Mouse (Mus musculus) adrenal gland, adult 8-10 months (tissue): Measurements from ENCODE around the gene Crnkl1. TPM values are rescaled to one million over a fixed set of nuclear protein-coding genes. Genes with fewer than 3 reads are reported as not detected.
A peak's percentile ranks its signal among the peaks of the same experiment; 100 is the strongest.
"Not testable (repeated sequence)": the region's sequence is repeated elsewhere in the genome, so short reads cannot be mapped to it uniquely, and the experiment has no call there.

Source experiments
- DNase-seq: peaks from one replicate; pipeline ENCODE4 v3.0.0; 2022
- total RNA-seq, 4 experiments: library from RNA; stranded (reverse); gene quantifications; 2 replicates each; pipeline ENCODE4 v1.2.4; 2022

The Crnkl1 gene
- total RNA-seq, 4 experiments from 2014 or later: 25.1 to 35.7 (median 29.0) TPM

DNA sequence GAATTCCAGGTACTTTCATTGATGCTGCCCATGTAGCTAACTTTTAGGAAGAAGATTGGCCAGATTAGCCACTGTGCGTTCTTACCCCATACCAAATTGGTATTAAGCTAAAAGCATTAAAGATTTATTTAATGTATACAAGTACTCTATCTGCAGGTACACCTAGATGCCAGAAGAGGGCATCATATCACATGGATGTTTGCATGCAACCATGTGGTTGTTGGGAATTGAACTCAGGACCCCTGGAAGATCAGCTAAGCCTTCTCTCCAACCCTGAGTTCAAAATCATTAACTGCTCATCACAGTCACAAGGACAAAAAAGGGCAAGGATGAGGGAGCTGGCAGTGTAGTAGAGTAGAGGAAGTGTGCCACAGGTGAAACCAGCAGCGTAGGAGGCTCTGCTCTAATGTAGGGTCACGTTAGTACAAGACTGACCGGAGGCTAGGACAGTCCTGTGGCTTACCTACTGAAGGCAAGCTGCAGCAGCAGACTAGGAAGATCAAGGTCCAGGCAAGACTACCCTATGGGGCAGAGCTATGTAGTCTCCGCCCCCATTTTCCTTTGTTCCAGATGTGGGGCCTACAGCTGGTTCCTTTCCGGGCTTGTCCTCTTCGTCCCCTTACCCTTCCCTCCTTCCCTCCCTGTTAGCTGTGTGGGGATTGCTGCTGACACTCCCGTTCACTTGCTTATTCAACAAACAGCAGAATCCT lies 13.7 kb downstream of the Crnkl1 start:
- no peak for DNase-seq

DNA sequence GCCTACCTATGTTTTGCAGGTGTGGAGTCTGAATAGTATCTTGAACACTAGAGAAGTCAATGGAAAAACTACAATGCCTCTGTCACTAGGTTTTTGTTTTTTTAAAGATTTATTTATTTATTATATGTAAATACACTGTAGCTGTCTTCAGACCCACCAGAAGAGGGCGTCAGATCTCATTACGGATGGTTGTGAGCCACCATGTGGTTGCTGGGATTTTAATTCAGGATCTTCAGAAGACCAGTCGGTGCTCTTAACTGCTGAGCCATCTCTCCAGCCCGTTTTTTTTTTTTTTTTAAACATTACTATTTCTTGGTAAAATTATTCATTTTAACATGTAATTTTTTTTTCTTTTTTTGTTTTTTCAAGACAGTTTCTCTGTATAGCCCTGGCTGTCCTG lies 28.9 kb downstream of the Crnkl1 start:
- DNase-seq: not testable (repeated sequence)

DNA sequence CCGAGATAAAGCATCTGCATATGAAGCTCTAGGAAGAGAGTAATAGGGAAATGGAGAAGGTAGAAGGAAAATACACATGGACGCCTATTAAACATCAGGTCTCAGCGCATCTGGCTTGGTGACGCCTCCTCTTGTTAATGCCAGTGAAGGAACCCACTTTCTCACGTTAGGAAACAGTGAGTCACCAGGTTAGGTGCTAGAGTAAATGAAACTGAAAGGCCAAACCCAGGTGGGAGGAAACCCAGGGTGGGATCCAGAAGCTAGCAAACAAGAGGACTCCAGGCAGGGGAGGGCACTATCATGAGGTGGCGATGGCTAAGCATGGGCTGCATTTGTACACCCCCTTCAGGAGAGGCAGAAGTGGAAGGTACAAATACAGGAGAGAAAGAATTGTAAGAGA lies 29.7 kb downstream of the Crnkl1 start:
- no peak for DNase-seq

DNA sequence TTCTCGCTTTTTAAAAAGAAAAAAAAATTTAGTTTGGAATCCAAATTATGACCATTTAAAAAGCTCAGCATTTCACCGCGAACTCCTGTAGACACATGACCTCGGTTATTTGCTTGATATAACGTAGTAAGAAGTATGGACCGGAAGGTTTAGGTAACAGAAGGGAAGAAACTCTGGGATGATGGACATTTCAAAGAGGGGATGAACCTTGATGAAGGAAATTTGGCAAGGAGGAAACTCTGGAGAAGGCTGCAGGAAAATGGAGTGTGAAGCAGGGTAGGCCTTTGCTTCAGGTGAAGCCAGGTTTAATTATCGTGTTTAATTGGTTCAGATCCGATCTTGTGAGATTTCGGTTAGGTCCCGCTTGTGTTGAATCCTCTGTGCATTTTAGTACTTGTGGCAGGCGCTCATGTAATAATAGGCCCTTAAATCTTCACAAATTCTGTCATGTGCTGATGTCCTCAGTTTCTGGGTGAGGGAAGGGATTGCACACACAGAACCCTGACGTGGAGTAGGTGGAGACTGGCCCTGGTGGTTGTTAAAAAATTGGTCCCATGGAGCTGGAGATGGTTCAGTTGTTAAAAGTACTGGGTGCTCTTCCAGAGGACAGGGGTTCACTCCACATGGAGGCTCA lies 30.7 kb downstream of the Crnkl1 start:
- DNase-seq: no peak

DNA sequence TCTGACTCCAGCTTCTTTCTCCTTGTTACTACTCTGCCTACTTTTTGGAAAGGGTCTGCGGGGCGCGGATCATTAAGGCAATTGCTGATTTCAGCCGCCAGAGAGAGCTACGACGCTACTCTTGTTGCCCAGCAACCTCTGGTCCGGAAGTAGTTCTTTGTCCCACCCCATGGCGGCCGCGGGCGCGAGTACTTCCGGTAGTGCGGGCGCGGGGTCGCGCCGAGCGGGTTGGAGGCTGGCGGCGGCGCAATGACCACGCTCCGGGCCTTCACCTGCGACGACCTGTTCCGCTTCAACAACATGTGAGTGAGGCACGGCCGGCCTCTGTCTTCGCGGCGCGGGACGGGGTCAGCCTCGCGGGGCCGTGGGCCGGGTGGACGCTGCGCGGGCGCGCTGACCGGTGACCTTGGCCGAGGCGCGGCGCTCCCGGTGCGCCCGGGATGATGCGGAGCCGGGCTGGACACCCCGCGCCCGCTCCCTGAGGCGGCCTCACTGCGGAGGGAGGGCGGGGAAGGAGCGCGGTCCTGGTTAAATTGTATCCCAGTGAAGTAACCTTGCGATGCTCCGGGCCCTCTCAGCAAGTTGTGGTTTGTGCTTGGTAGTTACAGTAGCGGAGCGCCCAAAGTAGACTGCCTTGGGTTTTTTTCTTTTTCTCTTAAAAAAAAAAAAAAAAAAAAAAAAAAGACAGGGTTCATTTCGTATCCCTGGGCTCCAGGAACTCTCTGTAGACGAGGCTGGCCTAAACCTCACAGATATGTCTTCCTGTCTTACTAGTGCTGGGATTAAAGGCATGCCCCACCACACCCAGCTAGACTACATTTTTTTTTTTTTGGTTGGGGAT lies 31.5 kb downstream of the Crnkl1 start:
- DNase-seq: peak; percentile 87

DNA sequence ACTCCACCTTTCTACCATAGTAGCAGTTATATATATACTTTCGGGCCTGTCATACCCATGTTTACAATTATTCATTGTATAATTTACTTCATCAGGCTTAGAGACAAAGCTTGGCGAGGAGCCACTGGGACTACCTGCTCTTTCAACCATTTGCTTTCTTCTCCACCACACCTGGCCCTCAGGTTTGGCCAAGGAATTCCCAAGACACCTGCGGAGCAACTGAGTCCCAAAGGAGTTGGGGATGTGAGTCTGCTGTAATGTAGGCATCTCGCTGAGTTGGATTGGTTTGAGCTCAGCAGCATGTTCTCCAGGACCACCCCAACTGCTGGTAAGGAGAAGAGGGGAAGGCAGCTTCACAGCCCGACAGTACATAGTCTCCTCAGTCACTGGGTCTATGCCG lies 33.0 kb downstream of the Crnkl1 start, which contains the start of gene Naa20:
Gene Naa20 (plus strand): TSS at position 239 of the 400 bp plus-strand sequence.
- no peak for DNase-seq

DNA sequence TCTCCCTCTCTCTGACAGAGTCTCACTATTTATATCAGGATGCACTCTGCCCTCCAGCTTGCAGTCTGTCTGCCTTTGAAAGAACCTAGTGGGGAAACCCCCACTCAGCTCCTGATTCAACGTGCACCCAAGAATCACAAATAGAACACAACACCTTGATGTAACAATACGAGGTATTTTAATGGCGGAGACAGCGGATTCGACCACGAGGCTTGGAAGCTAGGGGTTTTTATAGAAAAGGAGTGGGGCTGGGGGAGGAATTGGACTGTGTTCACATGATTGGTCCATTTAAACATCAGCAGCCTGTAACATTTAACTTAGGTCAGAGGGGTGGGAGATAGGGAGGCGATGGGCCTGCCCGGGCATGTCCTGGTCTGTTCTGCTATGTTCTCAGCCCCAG lies 34.5 kb downstream of the Crnkl1 start:
- DNase-seq: not testable (repeated sequence)

DNA sequence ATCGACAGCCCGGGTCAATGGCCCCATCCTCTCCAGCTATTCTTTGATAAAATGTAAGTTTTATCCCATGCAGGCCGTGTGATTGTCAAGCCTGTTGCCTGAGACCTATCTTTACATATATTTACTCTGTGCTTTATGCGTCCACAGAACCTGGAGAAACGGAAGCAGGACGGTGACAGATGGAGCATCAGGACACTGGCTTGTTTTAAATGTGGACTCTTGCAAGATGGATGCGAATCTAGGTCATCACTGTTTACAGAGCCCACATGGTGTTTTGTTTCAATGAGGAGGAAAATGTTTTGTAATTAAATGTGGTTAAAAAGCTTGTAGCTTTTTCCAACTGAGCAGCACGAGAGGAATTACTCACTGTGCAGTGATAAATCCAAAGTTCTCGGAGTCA lies 36.7 kb downstream of the Crnkl1 start:
- no peak for DNase-seq

DNA sequence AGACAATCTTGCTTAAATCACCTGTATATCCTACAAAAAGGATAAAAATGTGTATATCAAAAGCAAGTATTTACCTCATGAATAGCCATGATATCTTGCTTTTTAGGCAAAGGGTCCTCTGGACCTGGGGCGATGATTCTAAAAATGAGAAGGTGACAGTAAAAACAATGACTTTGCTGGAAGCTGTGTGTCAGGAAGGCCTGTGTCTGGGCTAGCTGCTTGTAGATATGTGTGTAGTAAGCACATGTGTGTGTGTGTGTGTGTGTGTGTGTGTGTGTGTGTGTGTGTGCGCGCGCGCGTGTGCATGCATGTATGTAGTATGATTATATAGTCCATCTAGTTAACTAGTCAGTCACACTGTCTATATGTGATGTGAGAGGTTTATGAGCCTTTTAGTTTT lies 41.1 kb downstream of the Crnkl1 start:
- no peak for DNase-seq

DNA sequence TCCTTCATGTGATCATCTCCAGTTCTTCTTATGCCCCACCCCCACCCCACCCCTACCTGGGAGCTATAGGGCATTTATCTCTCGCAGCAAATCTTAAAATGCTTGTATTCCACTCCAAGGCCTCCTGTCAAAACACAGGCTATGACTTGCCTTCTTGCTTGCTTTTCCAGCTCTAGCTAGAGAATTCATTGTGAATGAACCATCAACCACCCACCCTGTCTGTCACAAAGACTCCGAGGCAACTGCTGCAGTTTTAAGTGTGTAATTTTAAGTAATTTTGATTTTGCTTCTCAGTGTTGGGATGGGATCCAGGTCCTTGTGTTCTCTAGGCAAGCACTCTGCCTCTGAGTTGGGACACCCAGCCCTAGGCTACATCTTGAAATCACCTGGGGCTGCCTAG lies 44.2 kb downstream of the Crnkl1 start:
- no peak for DNase-seq

DNA sequence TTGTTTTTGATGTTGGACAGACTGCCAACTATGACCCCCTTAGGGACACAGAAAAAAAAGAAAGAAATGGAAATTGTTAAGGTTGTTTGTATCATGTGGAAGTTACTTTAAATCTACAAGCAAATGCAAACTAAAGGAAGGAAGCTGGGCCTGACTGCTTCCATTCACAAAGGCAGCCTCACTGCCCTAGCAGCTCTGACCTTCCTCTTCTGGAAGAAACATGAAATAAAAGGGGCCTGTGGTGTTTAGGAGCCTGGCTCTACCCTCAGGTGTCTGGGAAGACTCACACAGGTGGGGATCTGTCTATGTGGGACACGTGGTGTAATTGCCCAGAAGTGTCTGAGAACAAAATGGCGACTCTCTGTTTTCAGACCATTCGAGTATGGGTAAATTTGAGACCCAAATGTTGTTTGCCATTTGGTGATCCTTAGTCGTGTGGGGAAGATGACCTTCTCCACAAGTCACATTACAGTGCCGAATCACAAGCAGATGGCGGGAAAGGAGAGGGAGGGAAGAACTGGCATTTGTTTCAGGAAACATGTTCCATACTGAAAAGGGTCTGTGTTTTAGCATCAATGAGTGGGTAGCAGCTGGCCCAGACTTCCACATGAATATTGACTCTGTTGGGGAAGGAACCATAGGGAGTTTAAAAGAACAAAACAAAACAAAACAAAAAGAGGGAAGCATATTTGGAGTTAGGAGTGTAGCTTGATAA lies 45.9 kb downstream of the Crnkl1 start:
- DNase-seq: no peak

DNA sequence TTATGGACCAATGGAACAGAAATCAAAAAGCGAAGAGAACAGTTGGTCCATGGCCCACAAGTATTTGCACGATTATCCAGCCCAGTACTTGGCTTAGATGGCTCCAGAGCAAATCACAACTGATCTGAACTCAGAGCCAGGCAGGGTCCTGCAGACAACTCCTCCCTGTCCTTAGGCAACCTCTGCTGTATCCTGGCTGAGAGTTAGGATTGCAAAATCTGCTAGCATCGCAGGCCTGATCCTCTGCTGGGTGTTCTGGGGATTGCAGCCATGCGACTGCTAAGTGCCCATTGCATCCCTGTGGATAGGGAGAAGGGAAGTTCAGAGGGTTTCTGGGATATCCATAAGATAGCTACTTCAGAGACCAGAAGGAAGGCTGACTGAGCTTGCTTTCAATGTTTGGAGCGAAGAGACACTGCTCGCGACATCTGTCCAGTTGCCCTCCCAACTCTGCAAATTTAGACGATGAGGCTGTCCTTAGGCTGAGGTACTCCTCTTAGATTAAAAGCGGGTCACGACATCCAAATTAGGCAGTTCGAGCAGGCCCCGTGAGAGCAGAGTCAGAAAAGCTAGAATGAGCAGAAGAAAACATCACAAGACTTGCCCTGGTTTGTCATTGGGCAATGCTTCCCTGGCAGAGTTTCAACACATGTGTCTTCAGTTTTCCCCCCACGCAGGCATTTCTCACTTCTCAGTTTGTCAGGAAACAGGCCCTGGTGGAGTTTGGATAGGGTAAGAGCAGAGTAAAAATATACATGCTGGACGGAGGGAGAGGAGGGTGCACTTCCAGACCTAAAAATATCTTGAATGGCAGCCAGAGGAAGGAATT lies 46.7 kb downstream of the Crnkl1 start:
- DNase-seq: peak; percentile 52

DNA sequence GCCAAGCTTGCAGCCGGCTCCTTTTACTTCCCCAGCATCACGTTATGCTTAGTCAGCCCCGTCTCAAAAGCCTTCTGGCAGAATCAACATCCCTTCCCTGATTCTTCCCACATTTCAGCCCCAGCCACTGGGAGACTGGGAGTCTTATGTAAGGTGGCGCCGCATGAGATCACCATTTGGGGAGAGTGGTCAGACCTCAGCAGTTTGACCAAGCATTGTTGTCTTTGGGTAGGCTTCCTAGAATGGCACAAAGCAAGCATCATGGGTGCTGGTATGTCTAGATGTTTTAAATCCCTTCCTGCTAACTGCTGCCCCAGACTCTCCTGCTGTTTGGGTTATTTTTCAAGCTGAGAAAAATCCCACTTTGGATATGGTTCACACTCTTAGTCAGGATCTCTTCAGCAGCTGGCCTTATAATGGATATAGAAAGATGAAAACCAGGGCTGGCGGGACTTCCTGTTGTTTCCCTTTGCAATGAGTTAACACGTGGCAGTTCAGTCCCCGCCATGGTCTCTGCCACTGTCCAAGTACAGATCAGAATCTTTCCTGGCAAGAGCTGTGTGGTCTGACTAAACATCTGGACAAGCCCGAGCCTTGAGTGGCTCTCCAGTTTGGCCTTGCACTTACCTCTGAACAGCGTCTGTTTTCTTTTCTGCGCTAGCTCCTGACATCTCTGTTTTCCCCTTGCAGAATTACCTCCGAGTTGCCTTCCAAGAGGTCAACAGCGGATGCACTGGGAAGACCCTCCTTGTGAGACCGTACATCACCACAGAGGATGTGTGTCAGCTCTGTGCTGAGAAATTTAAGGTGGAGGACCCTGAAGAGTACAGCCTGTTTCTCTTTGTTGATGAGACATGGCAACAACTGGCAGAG lies 49.7 kb downstream of the Crnkl1 start:
- no peak for DNase-seq

DNA sequence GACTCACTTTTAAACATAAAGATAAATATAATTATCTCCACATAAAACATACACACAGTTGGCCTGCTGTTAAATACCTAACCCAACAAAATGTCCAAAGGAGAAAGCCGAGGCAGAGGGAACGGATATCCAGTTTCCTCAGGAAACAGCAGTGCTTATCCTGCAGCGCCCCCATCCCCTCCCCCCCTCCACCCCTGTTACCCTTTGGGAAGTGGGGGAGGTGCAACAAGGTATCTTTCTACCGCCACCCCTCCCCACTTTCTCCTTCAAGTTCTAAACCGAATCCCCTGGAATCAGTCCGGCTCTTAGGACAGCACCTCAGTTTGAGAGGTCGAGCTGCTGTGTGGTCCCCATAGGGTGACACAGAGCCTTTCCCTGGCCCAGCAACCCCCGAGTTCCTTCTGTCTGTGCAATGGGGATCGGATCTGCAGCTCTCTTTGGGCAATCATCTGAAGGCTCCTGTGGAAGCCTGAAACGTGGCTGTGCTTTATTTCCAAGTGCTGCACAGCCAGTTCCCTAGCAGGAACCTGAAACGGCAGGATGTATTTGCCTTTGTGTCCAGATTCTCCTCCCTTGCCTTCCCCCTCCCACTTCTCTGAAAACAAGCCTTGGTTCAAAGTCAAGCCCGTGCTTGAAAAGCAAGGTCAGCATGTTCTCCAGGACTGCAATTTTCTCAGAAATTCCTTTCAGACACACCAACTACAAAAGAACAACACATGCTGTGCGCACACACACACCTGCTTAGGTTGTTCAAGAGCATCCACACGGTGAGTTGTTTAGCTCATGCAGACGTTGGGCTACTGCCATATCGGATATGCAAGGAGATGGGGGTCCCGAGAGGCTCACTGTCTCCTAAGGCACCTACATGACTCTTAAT lies 50.5 kb downstream of the Crnkl1 start:
- no peak for DNase-seq

DNA sequence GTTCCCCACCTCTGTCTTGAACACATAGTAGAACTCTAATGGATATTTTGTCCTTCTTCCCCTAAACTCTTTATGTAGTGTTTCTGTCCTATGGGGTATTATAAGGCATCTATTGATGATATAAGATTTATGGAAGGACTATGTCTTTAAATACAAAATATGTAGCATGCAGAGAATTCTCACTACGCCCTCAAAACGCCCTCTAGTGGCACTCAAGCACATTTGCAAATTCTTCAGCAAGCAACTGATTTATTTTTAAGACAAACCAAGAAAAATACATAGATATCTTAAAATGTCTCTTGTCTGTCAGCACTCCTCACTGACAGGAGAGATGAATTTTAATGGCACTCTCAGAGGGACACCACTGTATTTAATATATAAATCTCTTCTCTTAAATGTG lies 52.4 kb downstream of the Crnkl1 start:
- DNase-seq: no peak

DNA sequence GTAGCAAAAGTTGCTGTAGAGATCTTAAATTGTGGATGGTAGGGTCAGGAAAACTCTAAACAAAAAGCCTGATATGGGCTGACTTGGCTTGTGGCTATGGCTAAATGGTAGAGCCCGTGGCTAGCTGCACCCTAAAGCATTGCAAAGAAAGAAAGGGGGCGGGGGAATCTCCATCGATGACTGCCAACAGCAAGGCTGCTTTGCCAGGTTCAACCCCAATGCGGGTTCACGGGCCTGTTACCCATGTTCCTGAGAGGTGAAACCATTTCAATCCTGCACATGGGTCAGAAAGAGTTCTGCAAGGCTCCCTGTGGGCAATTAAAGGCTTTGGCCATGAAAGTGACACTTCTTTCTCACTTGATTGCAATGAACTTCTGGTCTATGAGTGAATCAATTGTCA lies 52.9 kb downstream of the Crnkl1 start:
- DNase-seq: no peak

DNA sequence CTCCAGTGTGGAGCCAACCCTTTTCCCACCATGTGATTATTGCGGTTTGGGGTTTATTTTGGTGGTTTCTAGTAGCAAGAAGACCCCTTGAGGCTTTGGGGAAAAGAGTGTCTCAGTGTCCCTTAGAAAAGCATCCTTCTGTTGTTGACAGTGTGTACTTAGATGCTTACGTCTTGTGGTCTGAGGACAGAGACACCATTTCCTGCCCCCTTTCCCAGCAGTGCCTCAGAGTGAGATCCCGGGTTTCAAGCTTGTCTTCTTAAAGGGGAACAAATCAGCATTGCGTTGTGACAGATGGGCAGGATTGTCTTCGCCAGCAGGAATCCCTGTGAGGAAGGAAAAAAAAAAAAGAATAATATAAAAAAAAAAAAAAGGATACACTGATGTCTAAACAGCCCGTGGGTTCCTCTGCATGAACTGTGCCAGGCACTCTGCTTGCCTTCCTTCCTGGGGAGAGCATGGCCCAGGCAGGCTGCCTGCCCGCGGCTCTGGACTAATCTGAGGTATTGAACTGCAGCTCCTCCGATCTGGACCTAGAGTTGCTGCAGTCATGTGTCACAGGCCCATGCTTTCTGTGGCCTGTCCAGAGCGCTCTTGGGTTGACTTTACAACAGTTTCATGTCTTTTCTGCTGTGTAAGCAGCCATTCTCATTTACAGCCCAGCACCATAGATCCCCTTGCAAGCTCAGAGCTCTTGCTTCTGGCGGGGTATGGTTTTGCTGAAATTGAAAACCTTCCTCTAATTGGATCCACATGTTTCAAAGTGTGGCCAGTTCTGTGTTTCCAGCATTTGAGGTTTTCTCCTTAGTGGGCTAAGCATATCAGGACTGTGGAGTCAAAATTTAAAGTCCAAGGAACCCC lies 53.7 kb downstream of the Crnkl1 start:
- no peak for DNase-seq

DNA sequence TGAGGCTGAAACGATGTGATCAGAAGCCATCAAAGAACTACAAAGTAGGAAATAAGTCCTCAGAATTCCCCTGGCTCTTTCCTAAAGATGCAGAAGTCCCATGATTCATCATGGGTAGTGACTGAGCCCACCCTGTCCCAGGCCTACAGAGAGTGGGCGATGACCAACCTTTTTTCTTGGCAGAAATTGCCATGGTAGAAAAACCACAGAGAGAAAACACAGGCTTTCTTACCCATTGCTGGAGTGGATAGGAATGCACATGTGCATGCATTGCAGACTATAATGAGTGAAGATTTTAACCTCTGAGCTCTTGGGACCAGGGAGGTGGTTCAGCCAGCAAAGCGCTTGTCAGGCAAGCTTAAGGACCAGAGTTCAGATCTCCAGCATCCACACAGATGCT lies 57.6 kb downstream of the Crnkl1 start:
- no peak for DNase-seq
